Mouse (Mus musculus) brain, adult 2 months (tissue): Measurements from ENCODE around the gene Parp6.

Experiments used
- DNase-seq: peaks from one replicate; pipeline ENCODE4 v3.0.0; 2011; ENCODE audit warnings: low read depth, low spot score

Gene Parp6

GRCm38 (mm10) chr9:59679678-59680533 lies 62.8 kb downstream of the Parp6 start, which contains the start of gene Gramd2:
Gene Gramd2, plus strand, starts transcription at chr9:59680144.
- peak; percentile 90 for DNase-seq

GRCm38 (mm10) chr9:59680534-59680875 lies 63.4 kb downstream of the Parp6 start:
- DNase-seq: no peak

GRCm38 (mm10) chr9:59684020-59684419 lies 66.9 kb downstream of the Parp6 start:
- DNase-seq: no peak

- DNase-seq: peak; percentile 94
These were observed 70.4 kb downstream of the Parp6 start for GRCm38 (mm10) chr9:59687416-59688046.

- peak; percentile 90 for DNase-seq
These were observed 74.6 kb downstream of the Parp6 start for GRCm38 (mm10) chr9:59691635-59692094.

- DNase-seq: peak; percentile 82
These were observed 75.1 kb downstream of the Parp6 start for GRCm38 (mm10) chr9:59692145-59692544.

- DNase-seq: no peak
These were observed 77.7 kb downstream of the Parp6 start for GRCm38 (mm10) chr9:59694571-59695450.

- DNase-seq: peak; percentile 43
These were observed 78.3 kb downstream of the Parp6 start for GRCm38 (mm10) chr9:59695451-59695813.

- no peak for DNase-seq
These were observed 79.3 kb downstream of the Parp6 start for GRCm38 (mm10) chr9:59696381-59696780.
